Mouse (Mus musculus) heart, postnatal 25 days (tissue): Measurements from ENCODE around the gene Caprin1. TPM values are rescaled to one million over a fixed set of nuclear protein-coding genes. Genes with fewer than 3 reads are reported as not detected.
A peak's percentile ranks its signal among the peaks of the same experiment; 100 is the strongest.

Experiments
- DNase-seq: peaks from one replicate; pipeline ENCODE4 v3.0.0; 2022; ENCODE audit warnings: low spot score
- intact Hi-C: fragments of 180-260 bp; cut with DNase I; formaldehyde crosslinking; loops from one replicate; pipeline ENCODE4 v1.15.1; 2025
- total RNA-seq, 2 experiments: library from RNA; stranded (reverse); gene quantifications; 2 replicates each; pipeline ENCODE4 v1.2.3; 2021

The Caprin1 gene
- total RNA-seq, 2 experiments from 2014 or later, result 197 to 217 TPM

- intact Hi-C loops, result no loop called here
- no peak for DNase-seq
These were observed 6.5 kb upstream of the Caprin1 start for GRCm38 (mm10) chr2:103803770-103804530.

DNA sequence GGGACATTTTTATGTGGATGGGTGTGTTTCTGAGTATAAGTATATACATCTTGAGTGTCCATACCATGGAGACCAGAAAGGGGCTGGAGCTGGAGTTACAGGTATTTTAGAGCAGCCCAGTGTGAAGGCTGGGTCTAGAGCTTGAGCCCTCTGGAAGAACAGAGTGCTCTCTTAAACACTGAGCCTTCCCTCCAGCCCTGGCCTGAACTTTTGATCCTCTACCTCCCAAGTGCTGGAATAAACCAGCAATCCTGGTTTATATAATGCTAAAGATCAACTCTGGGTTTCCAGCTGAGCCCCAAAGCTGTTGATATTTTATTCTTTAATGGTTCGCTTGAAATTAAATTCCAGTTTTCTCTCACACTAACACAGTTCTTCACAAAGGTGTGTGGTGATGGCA lies 5.0 kb upstream of the Caprin1 start:
- no peak for DNase-seq
- intact Hi-C loops, result no loop called here

GRCm38 (mm10) chr2:103796861-103797466 lies 485 bp downstream of the Caprin1 start:
- intact Hi-C loops, result loop anchor here (1.0 to 10.0 kb wide), 3 partner anchors 36 to 698 kb away; partner anchors contain the start of genes Hipk3 and Nat10
- DNase-seq, result peak; percentile 68

- DNase-seq, result peak; percentile 23
- intact Hi-C loops, result loop anchor here (5.0 to 10.0 kb wide), 2 partner anchors 51 to 698 kb away; partner anchors contain the start of gene Hipk3
These were observed 1.1 kb downstream of the Caprin1 start for GRCm38 (mm10) chr2:103796211-103796860.

- intact Hi-C loops, result loop anchor here (5.0 to 10.0 kb wide), 2 partner anchors 51 to 699 kb away; partner anchors contain the start of gene Hipk3
- peak; percentile 55 for DNase-seq
These were observed 1.6 kb downstream of the Caprin1 start for GRCm38 (mm10) chr2:103795843-103796210.

- intact Hi-C loops, result loop anchor here (5.0 to 10.0 kb wide), 2 partner anchors 310 to 703 kb away; partner anchors contain the start of gene Hipk3
These were observed 5.4 kb downstream of the Caprin1 start for GRCm38 (mm10) chr2:103792009-103792408.

DNA sequence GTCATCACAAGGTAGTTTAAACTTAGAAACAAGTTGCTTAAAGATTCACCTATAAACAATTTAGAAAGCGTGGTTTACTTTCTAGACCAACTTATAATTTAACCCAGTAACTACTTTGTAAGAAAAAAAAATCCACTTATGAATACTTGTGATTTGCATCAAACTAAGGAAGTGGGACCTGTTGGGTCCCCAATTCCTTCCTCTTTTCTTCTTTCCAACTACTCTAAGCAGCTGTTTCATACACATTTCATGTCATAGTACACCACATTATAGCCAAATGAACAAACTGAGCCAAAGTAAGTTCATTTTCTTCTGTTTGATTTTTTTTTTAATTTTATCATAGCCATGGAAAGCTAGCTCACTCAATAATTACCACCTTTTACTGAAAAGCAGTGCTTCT lies 11.7 kb downstream of the Caprin1 start:
- DNase-seq, result no peak
- intact Hi-C loops, result no loop called here

More at GRCm38 (mm10) chr2:103792009-103792408, 5.4 kb downstream of the Caprin1 start:
- DNase-seq, result no peak

DNA sequence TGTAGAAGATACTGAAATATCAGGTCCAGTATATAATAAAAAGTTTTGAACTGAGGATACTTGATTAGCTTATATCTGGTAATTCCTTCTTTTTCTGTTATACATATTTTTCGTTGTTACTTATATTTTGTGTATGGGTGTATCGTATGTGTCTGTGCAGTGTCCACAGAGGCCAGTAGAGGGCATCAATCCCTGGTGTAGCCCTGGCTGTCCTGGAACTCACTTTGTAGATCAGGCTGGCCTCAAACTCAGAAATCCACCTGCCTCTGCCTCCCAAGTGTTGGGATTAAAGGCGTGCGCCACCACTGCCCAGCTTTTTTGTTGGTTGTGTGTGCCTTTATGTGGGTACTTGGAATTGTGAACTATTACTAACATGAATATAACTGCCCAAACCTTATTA lies 12.8 kb downstream of the Caprin1 start:
- intact Hi-C loops, result no loop called here
- no peak for DNase-seq

DNA sequence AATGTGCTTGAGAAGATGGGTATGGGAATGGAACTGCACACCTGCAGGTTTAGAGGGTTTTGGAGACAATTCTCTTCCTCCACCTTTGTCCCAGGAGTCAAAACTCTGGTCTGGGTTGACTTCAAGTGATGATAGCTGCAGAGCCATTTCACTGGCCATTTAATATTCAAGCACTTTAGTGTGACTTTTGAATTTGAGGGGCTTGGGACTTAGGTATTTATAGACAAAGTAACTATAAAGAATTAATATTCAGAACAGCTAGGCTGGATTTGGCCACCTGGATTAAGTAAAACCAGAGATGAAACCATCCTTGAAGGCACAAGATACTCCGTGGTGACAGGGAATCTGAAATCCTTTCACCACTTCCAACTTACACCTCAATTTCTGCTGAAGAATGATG lies 35.0 kb downstream of the Caprin1 start:
- intact Hi-C loops, result no loop called here
- DNase-seq, result no peak

DNA sequence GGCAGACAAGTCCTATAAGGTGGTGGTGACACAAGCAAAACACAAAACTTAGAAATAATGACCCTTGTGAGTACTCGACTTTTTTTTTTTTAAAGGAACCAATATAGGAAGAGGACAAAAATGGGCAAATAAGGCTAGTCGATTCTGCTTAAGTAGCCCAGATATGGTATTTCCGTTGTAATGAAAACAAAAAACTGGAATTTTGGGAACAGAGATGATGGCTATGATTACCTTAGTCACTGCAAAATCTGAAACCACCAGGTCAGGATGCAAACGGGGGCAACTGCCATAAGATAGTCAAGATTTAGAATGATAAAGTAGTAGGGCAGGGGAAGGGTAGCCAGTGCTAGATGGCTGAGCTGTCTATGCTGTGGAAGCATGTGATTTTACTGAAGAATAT lies 35.5 kb downstream of the Caprin1 start:
- intact Hi-C loops, result loop anchor here (1.0 kb wide), 1 partner anchor 35 kb away; the partner anchor contains the start of gene Caprin1
- no peak for DNase-seq

GRCm38 (mm10) chr2:103760906-103761716 lies 36.3 kb downstream of the Caprin1 start, which contains the start of gene Nat10:
Gene Nat10 (minus strand): TSS chr2:103761270.
- intact Hi-C loops, result loop anchor here (1.0 kb wide), 1 partner anchor 36 kb away; the partner anchor contains the start of gene Caprin1
- DNase-seq, result peak; percentile 95

DNA sequence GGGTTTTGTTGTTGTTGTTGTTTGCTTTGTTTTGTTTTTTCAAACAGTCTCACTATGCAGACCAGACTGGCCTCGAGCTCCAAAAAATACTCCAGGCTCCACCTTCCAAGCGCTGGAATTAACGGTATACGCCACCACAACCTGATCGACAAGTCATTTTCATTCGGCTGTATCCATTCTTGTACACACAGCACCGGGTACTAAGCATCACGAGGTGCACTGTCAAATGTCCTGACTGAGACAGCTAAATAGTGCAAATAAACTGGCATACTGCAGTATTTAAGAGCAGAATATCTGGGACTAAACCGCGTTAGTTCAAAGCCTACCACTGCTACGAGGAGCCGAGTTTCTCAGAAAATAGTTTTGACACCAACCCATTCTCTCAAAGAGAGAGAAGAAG lies 37.0 kb downstream of the Caprin1 start:
- intact Hi-C loops, result no loop called here
- DNase-seq, result no peak

- no peak for DNase-seq
- intact Hi-C loops, result no loop called here
These were observed 41.9 kb downstream of the Caprin1 start for GRCm38 (mm10) chr2:103755458-103756085.

GRCm38 (mm10) chr2:103754614-103755013 lies 42.8 kb downstream of the Caprin1 start:
- no peak for DNase-seq
- intact Hi-C loops, result no loop called here

- intact Hi-C loops, result no loop called here
- DNase-seq, result no peak
These were observed 45.7 kb downstream of the Caprin1 start for GRCm38 (mm10) chr2:103751771-103752170.

GRCm38 (mm10) chr2:103749091-103749490 lies 48.4 kb downstream of the Caprin1 start:
- intact Hi-C loops, result no loop called here
- no peak for DNase-seq

DNA sequence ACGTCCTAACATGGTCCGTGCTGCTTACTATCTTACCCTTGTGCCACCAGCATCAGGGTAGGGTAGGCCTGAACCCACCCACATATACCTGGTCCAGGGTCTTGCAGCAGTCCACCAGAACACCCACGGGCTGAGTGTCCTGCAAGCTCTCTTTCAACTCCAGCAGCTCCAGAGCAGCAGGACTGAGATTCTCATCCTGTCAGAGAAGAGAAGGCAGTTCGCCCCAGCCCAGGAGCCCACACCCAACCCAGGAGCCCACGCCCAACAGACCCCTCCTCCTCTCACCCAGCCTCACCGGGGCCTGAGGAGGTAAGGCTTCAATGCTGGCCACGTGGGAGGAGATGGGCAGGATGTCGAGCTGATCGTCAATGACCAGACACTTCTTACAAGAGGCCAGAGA lies 49.6 kb downstream of the Caprin1 start:
- intact Hi-C loops, result no loop called here

GRCm38 (mm10) chr2:103746761-103747160 lies 50.7 kb downstream of the Caprin1 start:
- intact Hi-C loops, result no loop called here

More for the DNA sequence above, 49.6 kb downstream of the Caprin1 start:
- DNase-seq, result no peak

GRCm38 (mm10) chr2:103746096-103746495 lies 51.4 kb downstream of the Caprin1 start:
- intact Hi-C loops, result no loop called here
- no peak for DNase-seq

More at GRCm38 (mm10) chr2:103746761-103747160, 50.7 kb downstream of the Caprin1 start:
- DNase-seq, result no peak
